Mouse (Mus musculus) olfactory bulb, adult 2 months (tissue): ENCODE results near the gene Mast4.

ENCODE experiments used
- CTCF ChIP-seq: fragments of 200-500 bp; IDR thresholded peaks from 2 replicates; pipeline ENCODE4 v1.5.1; 2012; ENCODE audit warnings: low read depth, mild to moderate bottlenecking, low read length, moderate library complexity; ENCODE audit not compliant: insufficient read depth
- POLR2A ChIP-seq: fragments of 200-500 bp; IDR thresholded peaks from 2 replicates; pipeline ENCODE4 v1.6.1; 2012; ENCODE audit warnings: mild to moderate bottlenecking, low read depth, low read length, moderate library complexity; ENCODE audit not compliant: insufficient read depth

DNA sequence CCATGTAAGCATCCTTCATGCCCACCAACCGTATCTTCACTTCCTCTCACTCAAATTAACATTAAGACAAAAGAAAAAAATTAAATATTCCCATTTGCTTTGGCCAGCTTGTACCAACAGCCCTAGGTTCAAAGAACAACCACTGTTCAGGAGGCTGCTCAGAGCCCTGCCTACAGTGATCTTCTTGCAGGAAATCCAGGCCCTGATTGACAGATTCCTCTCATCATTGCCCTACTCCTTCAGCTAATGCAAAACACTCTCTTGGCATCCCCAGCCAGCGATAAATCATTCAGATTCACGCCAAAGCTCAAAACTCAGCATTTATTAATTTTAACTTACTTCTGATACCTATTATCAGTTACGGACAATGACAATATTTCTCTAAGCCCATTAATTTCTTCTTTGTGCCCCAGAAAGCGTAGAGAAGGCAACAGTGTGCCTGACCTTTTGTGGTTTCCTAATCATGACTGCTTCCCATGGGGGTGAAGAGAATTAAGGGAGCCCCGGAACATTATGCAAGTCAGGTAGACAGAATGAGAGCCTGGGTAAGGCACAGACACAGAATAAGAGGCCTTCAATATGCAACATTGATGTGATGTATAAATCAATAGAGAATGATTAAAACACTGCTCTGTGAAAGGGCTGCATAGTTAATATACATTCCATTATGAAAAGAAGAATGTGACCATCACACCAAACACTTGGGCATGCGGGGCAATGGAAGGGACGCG is 135.9 kb downstream of the Mast4 start:
- TF ChIP-seq CTCF = no peak
- TF ChIP-seq POLR2A = no peak
